Mouse (Mus musculus): ENCODE measurements around the gene Gnao1.

- TF ChIP-seq CTCF (IDR thresholded peaks at IDR 0.05; ENCODE audit: low read depth) (no peak), EP300 (optimal IDR thresholded peaks at IDR 0.05) (no peak)
These were observed 175.0 kb downstream of the Gnao1 start for GRCm38 (mm10) chr8:93984731-93985130.

Measured in stomach, postnatal 0 days (tissue).